Mouse (Mus musculus) spleen, embryonic (tissue): ENCODE data around the gene Thsd4.
"Not testable (repeated sequence)": the region's sequence is repeated elsewhere in the genome, so short reads cannot be mapped to it uniquely, and the experiment has no call there.

Experiments used
- CTCF ChIA-PET: fragments of 350-600 bp; sonication (Branson Sonifier 250); formaldehyde crosslinking; loops from one replicate; lab custom pipeline; 2022; lab: Charles Lee

Thsd4 gene

GRCm38 (mm10) chr9:60213111-60213510, 308.7 kb downstream of the Thsd4 start:
- CTCF ChIA-PET: no interaction called here

- CTCF ChIA-PET: no interaction called here
These were observed 313.0 kb downstream of the Thsd4 start for GRCm38 (mm10) chr9:60208843-60209242.

GRCm38 (mm10) chr9:60203141-60203540, 318.7 kb downstream of the Thsd4 start:
- CTCF ChIA-PET: no interaction called here

- CTCF ChIA-PET: no interaction called here
These were observed 321.4 kb downstream of the Thsd4 start for GRCm38 (mm10) chr9:60200436-60200835.

GRCm38 (mm10) chr9:60198530-60199200, 323.2 kb downstream of the Thsd4 start:
- CTCF ChIA-PET: no interaction called here

GRCm38 (mm10) chr9:60195502-60195901, 326.3 kb downstream of the Thsd4 start:
- CTCF ChIA-PET: no interaction called here

GRCm38 (mm10) chr9:60194905-60195304, 326.9 kb downstream of the Thsd4 start:
- CTCF ChIA-PET: no interaction called here

- CTCF ChIA-PET: interaction anchor here (0.6 kb wide), 1 partner anchor 44 kb away, joined by 3 read pairs; no protein-coding TSS in a partner anchor
These were observed 329.5 kb downstream of the Thsd4 start for GRCm38 (mm10) chr9:60192321-60192720.

GRCm38 (mm10) chr9:60187437-60187836, 334.4 kb downstream of the Thsd4 start:
- CTCF ChIA-PET: no interaction called here

GRCm38 (mm10) chr9:60186948-60187347, 334.9 kb downstream of the Thsd4 start:
- CTCF ChIA-PET: no interaction called here

GRCm38 (mm10) chr9:60184083-60184482, 337.8 kb downstream of the Thsd4 start:
- CTCF ChIA-PET: no interaction called here

- CTCF ChIA-PET: no interaction called here
These were observed 339.5 kb downstream of the Thsd4 start for GRCm38 (mm10) chr9:60182371-60182770.

- CTCF ChIA-PET: no interaction called here
These were observed 340.9 kb downstream of the Thsd4 start for GRCm38 (mm10) chr9:60180936-60181335.

GRCm38 (mm10) chr9:60180114-60180513, 341.7 kb downstream of the Thsd4 start:
- CTCF ChIA-PET: no interaction called here

GRCm38 (mm10) chr9:60176311-60176710, 345.5 kb downstream of the Thsd4 start:
- CTCF ChIA-PET: no interaction called here

- CTCF ChIA-PET: not testable (repeated sequence)
These were observed 349.3 kb downstream of the Thsd4 start for GRCm38 (mm10) chr9:60172459-60173060.

GRCm38 (mm10) chr9:60166990-60167389, 354.9 kb downstream of the Thsd4 start:
- CTCF ChIA-PET: no interaction called here

GRCm38 (mm10) chr9:60160855-60161254, 361.0 kb downstream of the Thsd4 start:
- CTCF ChIA-PET: no interaction called here

GRCm38 (mm10) chr9:60160194-60160593, 361.7 kb downstream of the Thsd4 start:
- CTCF ChIA-PET: no interaction called here

- CTCF ChIA-PET: no interaction called here
These were observed 368.9 kb downstream of the Thsd4 start for GRCm38 (mm10) chr9:60152990-60153389.

GRCm38 (mm10) chr9:60151897-60152627, 369.8 kb downstream of the Thsd4 start:
- CTCF ChIA-PET: no interaction called here

- CTCF ChIA-PET: no interaction called here
These were observed 371.3 kb downstream of the Thsd4 start for GRCm38 (mm10) chr9:60150511-60150910.

- CTCF ChIA-PET: interaction anchor here (0.6 kb wide), 1 partner anchor 43 kb away, joined by 3 read pairs; no protein-coding TSS in a partner anchor
These were observed 372.9 kb downstream of the Thsd4 start for GRCm38 (mm10) chr9:60148988-60149387.
